Mouse (Mus musculus) retina, embryonic 14.5 days (tissue): Measurements from ENCODE around the gene Smn1.
"Not testable (repeated sequence)": the region's sequence is repeated elsewhere in the genome, so short reads cannot be mapped to it uniquely, and the experiment has no call there.

ENCODE experiments used
- DNase-seq: peaks from one replicate; pipeline ENCODE4 v3.0.0-alpha.2; 2015; ENCODE audit warnings: low spot score

Gene Smn1

DNA sequence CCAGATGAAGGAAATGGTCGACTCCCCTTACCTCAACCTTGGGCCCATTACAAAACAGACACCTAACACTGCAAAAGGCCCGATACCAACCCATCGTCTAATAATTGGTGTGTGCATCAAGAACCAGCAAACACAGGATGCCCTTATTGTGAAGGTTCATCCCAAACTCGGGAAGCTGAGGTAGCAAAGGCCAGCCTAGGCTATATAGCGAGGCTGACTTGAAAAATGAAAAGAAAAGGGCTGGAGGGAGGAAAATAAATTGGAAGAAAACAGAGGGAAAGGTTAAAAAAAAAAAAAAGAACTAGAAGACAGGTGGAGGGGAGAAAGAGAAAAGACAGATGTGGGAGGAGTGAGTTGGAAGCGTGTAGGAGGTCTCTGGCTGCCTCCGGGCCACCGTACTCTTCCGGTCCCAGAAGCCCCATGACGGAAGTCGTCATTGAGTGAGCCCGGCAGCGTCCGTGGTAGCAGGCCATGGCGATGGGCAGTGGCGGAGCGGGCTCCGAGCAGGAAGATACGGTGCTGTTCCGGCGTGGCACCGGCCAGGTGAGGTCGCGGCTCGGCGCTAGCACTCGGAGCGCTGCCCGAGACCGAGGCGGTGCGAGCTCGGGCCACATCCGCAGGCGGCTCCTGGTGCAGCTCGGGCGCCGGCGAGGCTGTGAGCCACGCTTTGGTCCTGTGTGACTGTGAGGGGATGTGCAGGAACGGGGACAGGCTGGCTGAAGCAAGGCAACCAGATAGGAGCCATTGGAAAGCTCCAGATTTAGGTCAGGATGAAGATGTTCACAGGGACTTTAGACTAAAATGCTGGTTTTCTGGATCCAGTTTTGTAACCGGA is at the start of gene Smn1:
TSS of gene Smn1 (plus strand) at position 430 of the 835 bp plus-strand sequence.
- DNase-seq, result peak; percentile 96

DNA sequence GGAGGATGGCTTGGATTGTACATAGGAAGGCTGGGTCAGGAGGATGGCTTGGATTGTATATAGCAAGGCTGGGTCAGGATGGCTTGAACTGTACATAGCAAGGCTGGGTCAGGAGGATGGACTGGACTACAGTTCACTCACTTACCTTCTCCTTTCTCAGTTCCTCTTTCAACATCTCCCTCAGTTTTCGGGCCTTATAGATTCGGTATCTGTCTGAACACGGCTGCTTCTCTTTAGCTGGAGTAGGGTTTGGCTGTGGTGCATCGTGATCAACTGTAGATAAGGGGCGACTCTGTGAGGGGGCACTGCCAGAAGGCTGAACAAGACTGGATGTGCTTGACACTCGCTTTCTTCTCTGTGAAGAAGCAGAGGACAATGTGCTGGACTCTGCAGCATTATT is 25.8 kb upstream of the Smn1 start:
- no peak for DNase-seq

DNA sequence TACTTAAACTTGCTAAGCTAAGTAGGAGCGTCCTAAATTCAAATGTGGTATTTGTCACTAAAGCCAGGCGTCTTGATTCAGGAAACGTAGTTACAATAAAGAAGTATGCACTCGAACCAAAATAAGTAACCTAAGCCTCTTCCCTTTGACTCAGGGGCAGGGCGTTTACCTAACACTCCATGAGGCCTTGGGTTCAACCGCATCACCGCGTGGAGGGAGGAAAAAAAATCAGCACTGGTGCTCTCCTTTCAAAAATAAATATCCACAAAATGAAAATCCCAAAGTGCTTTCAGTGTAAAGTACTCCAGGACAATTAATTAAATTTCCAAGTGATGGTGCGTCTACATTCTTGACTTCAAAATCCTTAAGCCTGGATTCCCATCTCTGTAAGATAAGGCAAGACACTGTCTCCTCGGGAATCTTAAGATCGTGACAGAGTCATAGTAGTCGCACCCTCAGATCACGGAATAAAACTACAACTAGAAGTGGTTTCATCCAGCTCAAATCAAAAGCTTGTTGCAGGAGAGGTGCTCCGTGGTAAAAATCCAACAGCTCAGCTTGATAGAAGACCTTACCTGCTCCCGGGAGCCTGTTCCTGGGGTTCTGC is 21.5 kb upstream of the Smn1 start:
- DNase-seq, result no peak

DNA sequence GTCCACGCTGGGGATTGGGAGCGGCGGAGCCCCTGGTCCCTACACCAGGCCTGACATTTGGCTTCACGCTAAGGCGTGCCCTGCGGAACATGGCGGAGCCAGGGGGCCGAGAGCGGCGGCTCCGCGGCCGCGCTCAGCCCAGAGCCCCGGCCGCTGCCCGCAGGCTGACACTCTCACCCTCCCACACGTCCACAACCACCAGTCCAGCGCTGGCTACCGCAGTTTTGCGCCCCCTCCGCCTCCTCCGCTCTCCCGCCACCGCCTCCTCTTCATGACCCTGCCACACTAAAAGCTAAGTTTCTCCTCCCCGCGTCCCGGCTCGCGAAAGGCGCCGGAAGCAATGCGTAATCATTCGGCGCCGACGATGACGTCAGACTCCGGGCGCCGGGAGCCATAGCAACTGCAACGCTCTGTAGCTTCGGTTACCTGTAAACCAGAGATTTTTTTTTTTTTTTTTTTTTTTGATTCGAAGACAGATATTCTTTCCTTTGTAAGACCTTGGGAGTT is 20.9 kb upstream of the Smn1 start, which contains the start of gene Bdp1:
TSS of gene Bdp1 (minus strand) at position 323 of the 507 bp plus-strand sequence.
- peak; percentile 96 for DNase-seq

DNA sequence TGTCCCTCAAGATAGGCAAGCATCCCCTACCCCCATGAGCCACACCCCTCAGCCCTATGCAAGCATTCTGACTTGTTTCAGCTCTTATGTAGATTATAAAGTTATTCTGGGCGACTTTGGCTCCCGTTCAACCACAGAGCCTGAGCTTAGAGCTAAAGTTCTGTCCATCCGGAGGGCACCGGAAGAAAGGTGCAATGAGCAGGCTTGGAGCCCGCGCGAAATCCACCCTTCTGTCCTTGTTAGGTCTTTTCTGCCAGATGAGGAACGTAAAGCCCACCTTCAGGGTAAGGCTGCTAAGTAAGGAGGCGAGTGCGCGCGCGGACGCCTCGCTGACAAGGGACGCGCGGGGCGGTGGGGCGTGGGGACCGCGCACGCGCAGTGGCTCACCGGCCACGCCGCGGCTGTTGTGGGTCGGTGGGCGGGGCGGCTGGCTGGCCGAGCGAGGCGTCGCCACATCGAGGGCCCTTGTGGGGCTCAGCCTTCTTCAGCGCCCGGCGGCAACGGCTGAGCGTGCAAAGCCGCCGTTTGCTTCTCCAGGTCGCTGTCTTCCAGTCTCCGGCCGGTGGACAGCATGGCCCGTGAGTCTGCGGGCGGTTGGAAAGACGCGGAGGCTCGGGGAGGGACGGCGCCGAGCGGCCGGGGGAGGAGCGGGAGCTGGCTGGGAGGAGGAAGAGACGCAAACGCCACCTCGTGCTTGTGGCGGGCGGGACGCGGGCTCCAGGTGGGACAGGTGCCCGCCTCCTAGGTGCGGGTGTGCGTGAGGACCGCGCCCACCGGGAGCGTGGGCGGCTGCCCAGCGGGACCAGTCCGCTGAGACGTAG is 16.8 kb upstream of the Smn1 start, which contains the start of gene Serf1:
TSS of gene Serf1 (plus strand) at position 361 of the 821 bp plus-strand sequence.
- peak; percentile 93 for DNase-seq

DNA sequence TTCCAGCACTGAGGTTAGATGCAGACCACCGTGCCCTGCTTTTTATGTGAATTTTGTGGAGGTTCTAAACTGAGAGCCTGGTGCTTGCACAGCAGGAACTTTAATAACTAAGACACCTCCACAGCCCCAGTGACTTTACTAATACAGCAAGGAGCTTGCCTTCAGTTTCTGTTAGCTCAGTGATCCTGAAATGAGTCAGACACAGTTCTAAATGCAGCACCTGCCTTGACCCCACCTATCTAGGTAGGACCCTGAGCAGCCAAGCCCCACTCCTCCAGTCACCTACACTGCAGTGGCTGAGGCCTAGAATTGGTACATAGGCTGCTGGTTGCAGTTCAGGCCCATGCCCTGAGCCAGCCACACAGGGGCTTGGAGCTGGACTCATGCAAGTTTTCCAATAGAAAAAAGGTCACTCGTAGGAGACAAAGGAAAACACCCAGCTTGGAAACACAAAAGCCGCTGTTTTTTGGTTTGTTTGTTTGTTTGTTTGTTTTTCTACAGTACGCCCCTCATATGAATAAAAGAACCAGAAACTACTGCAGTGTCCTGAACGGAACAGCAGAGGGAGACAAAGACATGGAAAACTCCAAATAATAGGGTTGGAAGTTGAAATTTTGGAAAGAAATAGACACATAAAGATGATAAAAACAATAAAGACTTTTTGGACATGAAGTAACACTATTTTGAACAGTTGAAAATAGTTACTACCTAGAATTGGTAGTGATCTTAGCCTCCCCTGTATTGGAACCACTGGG is 12.3 kb upstream of the Smn1 start:
- peak; percentile 61 for DNase-seq

DNA sequence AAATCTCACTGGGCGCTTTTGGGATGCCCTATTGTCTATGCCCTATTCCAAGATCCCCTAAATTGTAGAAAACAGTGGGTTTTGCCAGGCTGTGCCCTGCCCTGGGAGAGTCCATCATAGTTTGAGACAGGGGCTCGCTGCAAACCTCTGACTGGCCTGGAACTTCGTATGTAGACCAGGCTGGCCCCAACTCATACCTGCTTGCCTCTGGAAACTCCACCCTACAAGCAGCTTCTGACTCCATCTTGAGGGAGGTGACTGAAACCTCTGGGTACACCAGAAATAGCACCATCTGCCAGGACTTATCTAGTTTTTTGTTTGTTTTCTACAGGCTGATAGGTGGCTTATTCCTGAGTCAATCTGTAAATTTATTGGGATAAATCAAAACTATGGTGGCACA is 682 bp upstream of the Smn1 start:
- no peak for DNase-seq

DNA sequence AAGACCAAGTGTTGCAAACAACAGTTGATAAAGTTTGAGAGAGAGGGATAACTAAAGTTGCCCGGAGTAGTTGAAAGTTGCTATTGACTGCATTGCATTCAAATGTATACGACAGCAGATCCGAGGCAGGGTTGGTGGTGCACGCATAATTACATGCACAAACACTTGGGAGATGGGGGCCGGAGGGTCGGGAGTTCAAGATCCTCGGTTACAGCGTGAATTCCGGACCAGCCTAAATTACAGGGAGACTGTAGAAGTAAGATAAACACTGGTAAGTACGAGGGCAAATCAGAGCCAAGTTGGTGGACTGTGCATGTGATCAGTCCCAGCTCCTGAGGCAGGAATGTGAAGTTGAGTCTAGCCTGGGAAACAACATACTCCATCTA is 599 bp downstream of the Smn1 start:
- no peak for DNase-seq

DNA sequence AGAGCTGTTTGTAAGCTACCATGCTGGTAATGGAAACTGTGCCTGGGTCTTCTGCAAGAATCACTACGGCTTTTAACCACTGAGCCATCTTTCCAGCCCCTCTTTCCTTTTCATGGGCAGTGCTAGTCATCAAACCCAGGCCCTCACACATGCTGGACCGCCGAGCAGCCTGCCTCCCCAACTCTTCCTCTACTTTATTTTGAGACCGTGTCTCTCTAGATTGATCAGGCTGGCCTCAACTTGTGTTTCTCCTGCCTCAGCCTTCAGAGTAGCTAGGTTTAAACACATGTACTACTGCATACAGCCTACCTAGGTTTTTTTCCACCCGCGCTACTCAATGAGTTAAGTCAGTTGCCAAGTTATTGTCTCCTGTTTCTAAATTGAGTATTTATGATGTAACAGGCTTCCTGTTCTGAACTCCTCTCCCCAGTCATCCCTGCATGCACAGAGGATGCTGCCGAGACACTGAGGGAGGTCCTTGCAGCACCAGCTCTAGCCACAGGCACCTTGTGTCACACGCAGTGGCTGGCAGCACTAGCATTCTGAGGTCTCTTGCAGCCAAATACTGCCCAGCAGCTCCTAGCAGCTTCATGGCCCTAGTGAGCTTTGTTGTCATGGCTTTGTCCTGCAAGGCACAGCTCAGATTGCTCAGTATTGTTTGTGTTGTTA is 17.1 kb downstream of the Smn1 start:
- no peak for DNase-seq

DNA sequence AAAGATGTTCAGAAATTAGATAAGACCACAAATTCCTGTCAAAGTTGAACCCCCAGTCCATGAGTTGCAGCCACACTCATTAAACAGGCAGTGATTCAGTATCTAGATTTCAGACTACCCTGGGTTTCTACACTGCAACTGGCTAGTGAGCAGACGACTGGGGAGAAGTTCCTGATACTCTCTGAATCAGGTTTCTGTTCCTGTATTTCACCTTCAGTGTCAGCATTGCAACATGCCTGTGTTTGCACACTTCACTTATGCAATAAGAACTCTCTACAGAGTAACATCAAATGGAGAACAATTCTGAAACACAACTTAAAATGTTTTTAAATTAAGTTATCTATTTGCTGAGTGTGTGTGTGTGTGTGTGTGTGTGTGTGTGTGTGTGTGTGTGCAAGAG is 28.0 kb downstream of the Smn1 start:
- no peak for DNase-seq

DNA sequence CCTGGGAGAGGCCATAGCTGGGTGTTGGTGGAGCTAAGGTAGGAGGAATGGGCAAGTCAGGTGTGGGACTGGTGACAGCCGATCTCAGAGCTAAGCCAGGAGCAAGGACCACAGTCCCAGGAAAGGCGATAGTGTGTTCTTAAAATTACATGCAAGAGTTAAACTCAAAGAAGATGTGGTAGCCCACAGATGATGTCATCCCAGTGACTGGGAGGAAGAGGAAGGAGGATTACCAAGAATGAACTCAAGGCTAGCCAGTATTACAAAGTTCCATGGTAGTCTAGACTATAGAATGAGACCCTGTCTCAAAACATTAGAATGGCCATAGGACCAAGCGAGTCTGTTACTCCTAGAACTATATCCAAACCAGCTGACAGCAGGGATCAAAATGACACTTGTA is 32.0 kb downstream of the Smn1 start:
- no peak for DNase-seq

DNA sequence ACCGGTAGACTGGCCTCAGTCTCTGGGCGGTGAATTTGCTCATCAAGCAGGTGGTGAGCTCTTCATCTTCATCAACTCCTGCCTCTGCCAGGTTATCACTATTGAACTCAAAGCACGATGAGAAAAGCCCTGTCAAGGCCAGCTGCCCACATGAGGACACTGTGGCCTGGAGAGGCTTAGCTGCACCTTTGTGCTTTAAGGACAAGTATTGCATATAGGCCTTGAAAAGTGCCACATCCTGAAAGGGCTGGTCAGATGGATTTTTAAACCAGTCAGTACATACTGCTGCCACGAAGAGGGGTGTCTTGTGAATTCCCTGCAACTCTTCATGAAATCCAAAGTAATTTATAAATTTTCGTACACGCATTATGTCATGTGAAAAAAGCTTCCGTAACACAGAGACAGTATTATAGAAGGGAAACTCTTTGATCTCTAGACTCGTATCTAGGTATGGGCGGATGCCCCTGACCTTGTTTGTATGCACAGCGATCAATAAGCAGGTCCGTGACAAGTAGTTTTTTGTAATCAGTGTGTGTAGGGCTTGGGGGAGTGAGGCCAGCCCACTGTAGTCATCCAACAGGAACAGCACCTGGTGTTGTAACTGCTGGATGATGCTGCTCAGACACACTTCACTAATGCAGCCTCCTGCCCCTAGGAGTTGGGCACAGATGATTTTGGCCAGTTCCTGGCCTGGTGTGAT is 36.7 kb downstream of the Smn1 start:
- not testable (repeated sequence) for DNase-seq

DNA sequence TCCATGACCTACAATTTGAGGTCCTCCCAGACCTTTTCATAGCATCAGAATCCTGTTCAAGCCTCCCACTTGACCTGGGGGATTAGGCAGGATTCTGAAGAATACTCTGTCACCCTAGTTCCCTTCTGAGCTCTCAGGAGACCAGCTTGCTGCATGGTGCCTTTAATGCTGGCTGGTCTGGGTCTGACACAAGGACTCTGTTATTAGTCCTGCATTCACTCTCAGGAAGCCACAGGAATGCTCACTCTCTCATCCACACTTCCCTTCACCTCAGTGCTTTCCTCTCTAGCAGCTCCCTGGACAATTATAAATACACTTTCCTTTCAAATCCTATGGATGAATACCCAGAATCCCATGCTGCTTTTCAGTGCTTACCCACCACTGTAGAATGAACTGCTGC is 37.8 kb downstream of the Smn1 start:
- DNase-seq, result not testable (repeated sequence)

DNA sequence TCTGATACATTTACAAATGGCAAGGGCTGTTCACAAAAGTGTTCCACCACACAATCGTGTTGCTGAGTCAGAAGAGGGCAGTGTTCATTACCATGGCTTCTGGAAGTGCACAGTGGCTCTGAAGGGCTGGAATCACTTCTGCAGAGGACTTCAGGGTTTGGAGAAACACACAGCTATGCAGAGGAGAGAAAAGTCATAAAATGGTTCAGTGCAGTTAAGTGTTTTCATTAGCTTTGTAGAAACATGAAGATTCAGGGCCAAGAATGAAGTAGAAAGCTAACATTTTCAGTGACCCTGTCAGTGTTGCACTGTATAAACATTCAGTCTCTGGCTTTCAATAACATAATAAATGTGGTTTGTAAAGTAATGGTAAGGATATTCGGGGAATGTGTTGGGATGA is 41.7 kb downstream of the Smn1 start:
- DNase-seq, result not testable (repeated sequence)

DNA sequence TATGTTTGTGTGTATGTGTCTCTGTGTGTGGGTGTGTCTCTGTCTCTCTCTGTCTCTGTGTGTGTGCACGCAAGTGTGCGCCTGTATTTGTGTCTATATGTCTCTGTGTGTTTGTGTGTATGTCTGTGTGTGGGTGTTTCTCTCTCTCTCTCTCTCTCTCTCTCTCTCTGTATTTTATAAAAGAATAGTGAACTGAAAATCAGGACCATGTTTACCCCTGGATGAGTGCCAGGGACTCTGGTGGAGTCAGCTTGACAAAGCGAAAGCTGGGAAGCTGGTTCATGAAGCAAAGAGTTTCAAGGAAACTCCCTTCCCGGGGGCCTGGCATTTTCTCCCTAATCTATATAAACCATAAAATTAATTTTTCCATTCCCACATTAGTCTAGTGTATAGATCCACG is 49.7 kb downstream of the Smn1 start:
- DNase-seq, result not testable (repeated sequence)

DNA sequence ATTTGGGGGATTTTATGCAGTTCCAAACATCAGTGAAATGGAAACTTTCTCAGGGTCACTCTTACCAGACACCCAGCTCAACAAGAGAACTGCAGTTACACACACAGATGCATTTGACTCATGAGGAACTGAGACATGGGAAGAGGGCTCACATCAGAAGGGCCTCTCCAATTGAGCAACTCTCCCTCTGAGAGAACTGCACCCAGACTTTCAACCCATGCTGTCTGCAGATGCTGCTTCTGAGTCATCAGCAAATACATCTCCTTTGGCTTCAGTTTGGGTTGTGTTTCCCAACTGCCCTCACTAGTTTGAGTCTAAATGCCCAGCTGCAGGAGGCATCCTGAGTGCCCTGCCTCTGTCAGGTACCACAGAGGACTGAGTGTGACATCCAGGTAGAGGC is 58.5 kb downstream of the Smn1 start:
- DNase-seq, result not testable (repeated sequence)
